Mouse (Mus musculus) small intestine, adult 2 months (tissue): ENCODE measurements around the gene Tyms. TPM values are rescaled to one million over a fixed set of nuclear protein-coding genes. Genes with fewer than 3 reads are reported as not detected.
A peak's percentile ranks its signal among the peaks of the same experiment; 100 is the strongest.

Experiments
- H3K27ac ChIP-seq: fragments of 200-500 bp; 2 replicates; pipeline ENCODE4 v1.5.1; 2012; ENCODE audit warnings: low read depth, low read length, control low read depth, inconsistent platforms; ENCODE audit not compliant: insufficient read depth
- H3K27me3 ChIP-seq: fragments of 200-500 bp; 2 replicates; pipeline ENCODE4 v1.6.1; 2012; ENCODE audit warnings: mild to moderate bottlenecking, moderate library complexity, low read length, inconsistent platforms; ENCODE audit not compliant: control insufficient read depth, insufficient read depth
- H3K36me3 ChIP-seq: fragments of 200-500 bp; 2 replicates; pipeline ENCODE4 v1.6.1; 2012; ENCODE audit warnings: mild to moderate bottlenecking, low read length, control low read depth, inconsistent platforms; ENCODE audit not compliant: control insufficient read depth, insufficient read depth
- H3K4me1 ChIP-seq: fragments of 200-500 bp; 2 replicates; pipeline ENCODE4 v1.6.1; 2012; ENCODE audit warnings: low read length, inconsistent platforms, mixed read lengths; ENCODE audit not compliant: control insufficient read depth, insufficient read depth, insufficient read length
- H3K4me3 ChIP-seq: fragments of 200-500 bp; 2 replicates; pipeline ENCODE4 v1.5.1; 2012; ENCODE audit warnings: low read depth, mild to moderate bottlenecking, control low read depth, inconsistent platforms, low read length, moderate library complexity
- CTCF ChIP-seq: fragments of 200-500 bp; IDR thresholded peaks from 2 replicates; pipeline ENCODE4 v1.5.1; 2012; ENCODE audit warnings: low read depth, mild to moderate bottlenecking, control low read depth, inconsistent platforms, low read length, moderate library complexity, mixed read lengths; ENCODE audit not compliant: insufficient replicate concordance, insufficient read length; ENCODE audit errors: extremely low read depth
- POLR2A ChIP-seq: fragments of 200-500 bp; IDR thresholded peaks from 2 replicates; pipeline ENCODE4 v1.6.1; 2012; ENCODE audit warnings: low read depth, mild to moderate bottlenecking, control low read depth, inconsistent platforms, low read length, moderate library complexity
- WGBS: fragments of 180-500 bp; shearing (Covaris S2); methylation state at CpG from one replicate; pipeline ENCODE4 v1.1.7; 2018; 5-methylcytosine and 5-hydroxymethylcytosine counted together
- polyA plus RNA-seq: library from polyadenylated mRNA; depleted of rRNA; stranded (reverse); fragments of >200 nt; gene quantifications from 2 replicates; pipeline ENCODE4 v1.2.3, GENCODE M21; 2012

Tyms gene
- polyA plus RNA-seq, 1 experiment: 27.8 TPM

- 42% methylated on average over 5 of the region's 5 CpGs for WGBS
- no peak overlapping the region for H3K4me3 ChIP-seq
- TF ChIP-seq CTCF (no peak), POLR2A (no peak)
- H3K27me3 ChIP-seq: peaks cover 24% of the 10 kb centered on the region
- no peaks in the 10 kb centered on the region; the same call in 1 of the 2 replicates for H3K4me1 ChIP-seq
- H3K36me3 ChIP-seq: no peaks in the 10 kb centered on the region
- H3K27ac ChIP-seq: no peak overlapping the region
Observed at GRCm38 (mm10) chr5:30107611-30108041, 34.2 kb upstream of the Tyms start.

GRCm38 (mm10) chr5:30107186-30107585, 33.8 kb upstream of the Tyms start:
- Histone ChIP-seq H3K27ac (no peak overlapping the region), H3K4me1 (no peaks in the 10 kb centered on the region; the same call in 1 of the 2 replicates), H3K36me3 (no peaks in the 10 kb centered on the region), H3K27me3 (peaks cover 24% of the 10 kb centered on the region), H3K4me3 (no peak overlapping the region)
- 68% methylated on average over 7 of the region's 7 CpGs for WGBS
- TF ChIP-seq POLR2A (no peak), CTCF (no peak)

GRCm38 (mm10) chr5:30106756-30107155, 33.3 kb upstream of the Tyms start:
- Histone ChIP-seq H3K27ac (no peak overlapping the region), H3K27me3 (peaks cover 24% of the 10 kb centered on the region), H3K4me1 (no peaks in the 10 kb centered on the region; the same call in 1 of the 2 replicates), H3K4me3 (no peak overlapping the region), H3K36me3 (no peaks in the 10 kb centered on the region)
- 75% methylated on average over 2 of the region's 2 CpGs for WGBS
- TF ChIP-seq POLR2A: no peak
- TF ChIP-seq CTCF: no peak

- 19% methylated on average over 29 of the region's 29 CpGs for WGBS
Observed at GRCm38 (mm10) chr5:30105668-30106300, 32.4 kb upstream of the Tyms start, which contains the start of gene 3110082J24Rik. Gene 3110082J24Rik, minus strand, starts transcription at chr5:30106086.

DNA sequence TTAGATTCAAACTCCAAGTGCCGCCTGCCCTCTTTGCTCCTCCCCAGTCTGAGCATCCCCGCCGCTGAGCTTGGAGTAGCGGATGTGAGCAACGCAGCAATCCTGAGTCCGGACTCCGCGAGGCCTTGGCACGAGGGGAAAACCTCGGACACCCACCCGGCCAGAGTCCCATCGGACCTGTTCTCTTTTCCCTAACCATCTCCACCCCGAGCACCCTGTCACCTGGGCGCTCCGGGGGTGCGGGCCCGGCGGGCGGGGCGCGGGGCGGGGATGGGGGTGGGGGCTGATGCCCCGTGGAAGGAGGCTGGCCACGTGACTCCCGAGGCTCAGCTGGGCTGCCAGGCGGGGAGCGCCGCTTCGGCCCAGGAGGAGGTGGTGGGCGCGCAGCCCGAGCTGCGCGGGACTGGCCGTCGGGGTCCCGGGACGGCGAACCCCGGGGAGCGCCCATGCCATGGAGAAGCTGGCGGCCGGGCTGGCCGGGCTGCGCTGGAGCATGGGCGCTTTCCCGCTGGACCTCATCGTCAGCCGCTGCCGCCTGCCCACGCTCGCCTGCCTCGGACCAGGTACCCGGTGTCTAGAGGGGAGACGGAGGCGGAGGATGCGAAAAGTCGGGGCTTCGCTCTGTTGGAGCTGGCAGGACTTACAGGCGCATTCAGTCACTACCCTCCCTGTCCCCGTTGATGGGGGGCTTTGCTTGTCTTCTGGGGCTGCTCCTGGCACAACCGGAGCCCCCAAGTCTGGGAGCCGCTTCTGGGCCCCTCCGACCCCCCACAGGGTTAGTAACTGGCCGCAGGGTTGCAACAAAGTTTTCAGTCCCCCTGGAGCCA, 31.6 kb upstream of the Tyms start, which contains the start of gene Garem2:
Gene Garem2, plus strand, starts transcription at position 321 of the 827 bp plus-strand sequence.
- 2% methylated on average over 63 of the region's 65 CpGs for WGBS
- Histone ChIP-seq H3K27ac (no peak within 1 kb of the TSS), H3K4me3 (peak within 1 kb of the TSS; percentile 36), H3K27me3 (peaks cover 24% of the 10 kb centered on the region), H3K4me1 (no peaks in the 10 kb centered on the region; the same call in 1 of the 2 replicates), H3K36me3 (no peaks in the 10 kb centered on the region)
- TF ChIP-seq CTCF (no peak), POLR2A (no peak)

More at GRCm38 (mm10) chr5:30105668-30106300, 32.4 kb upstream of the Tyms start, which contains the start of gene 3110082J24Rik:
- TF ChIP-seq POLR2A: no peak
- H3K4me3 ChIP-seq: peak within 1 kb of the TSS; percentile 36
- no peaks in the 10 kb centered on the region; the same call in 1 of the 2 replicates for H3K4me1 ChIP-seq
- H3K27me3 ChIP-seq: peaks cover 24% of the 10 kb centered on the region
- no peak within 1 kb of the TSS for H3K27ac ChIP-seq
- H3K36me3 ChIP-seq: no peaks in the 10 kb centered on the region

GRCm38 (mm10) chr5:30104339-30104738, 30.9 kb upstream of the Tyms start:
- WGBS: 8% methylated on average over 12 of the region's 12 CpGs
- TF ChIP-seq POLR2A (no peak), CTCF (peak; percentile 61)
- Histone ChIP-seq H3K4me1 (no peaks in the 10 kb centered on the region; the same call in 1 of the 2 replicates), H3K27ac (no peak overlapping the region), H3K36me3 (no peaks in the 10 kb centered on the region), H3K4me3 (no peak overlapping the region), H3K27me3 (peaks cover 24% of the 10 kb centered on the region)

GRCm38 (mm10) chr5:30103340-30103739, 29.9 kb upstream of the Tyms start:
- Histone ChIP-seq H3K4me3 (no peak overlapping the region), H3K27ac (no peak overlapping the region), H3K4me1 (no peaks in the 10 kb centered on the region; the same call in 1 of the 2 replicates), H3K36me3 (no peaks in the 10 kb centered on the region), H3K27me3 (peaks cover 24% of the 10 kb centered on the region)
- no peak for TF ChIP-seq CTCF
- TF ChIP-seq POLR2A: no peak
- WGBS: 82% methylated on average over 3 of the region's 3 CpGs
